Mouse (Mus musculus) liver, embryonic 16.5 days (tissue): ENCODE results near the gene Mat1a. TPM values are rescaled to one million over a fixed set of nuclear protein-coding genes. Genes with fewer than 3 reads are reported as not detected.
A peak's percentile ranks its signal among the peaks of the same experiment; 100 is the strongest.

Source experiments
- ATAC-seq: fragments of 200-750 bp; cut with Nextera tagmentation; 2 replicates; pipeline ENCODE4 v1.8.0; 2017; ENCODE audit warnings: low read depth, mild to moderate bottlenecking, moderate number of reproducible peaks, moderate library complexity
- H3K27ac ChIP-seq: fragments of 300-500 bp; sonication (generic); 2 replicates; pipeline ENCODE4 v1.5.1; 2014; ENCODE audit warnings: mild to moderate bottlenecking, low read length
- H3K27me3 ChIP-seq: fragments of 300-500 bp; sonication (generic); 2 replicates; pipeline ENCODE4 v1.6.1; 2014; ENCODE audit warnings: low read depth, low read length, mixed read lengths; ENCODE audit not compliant: control insufficient read depth, insufficient read depth
- H3K36me3 ChIP-seq: fragments of 300-500 bp; sonication (generic); 2 replicates; pipeline ENCODE4 v1.6.1; 2014; ENCODE audit warnings: mild to moderate bottlenecking; ENCODE audit not compliant: control insufficient read depth, insufficient read depth
- H3K4me1 ChIP-seq: fragments of 300-500 bp; sonication (generic); 2 replicates; pipeline ENCODE4 v1.6.1; 2014; ENCODE audit warnings: low read depth, low read length, mixed read lengths; ENCODE audit not compliant: control insufficient read depth
- H3K4me2 ChIP-seq: fragments of 300-500 bp; sonication (generic); 2 replicates; pipeline ENCODE4 v1.6.1; 2014; ENCODE audit warnings: low read depth, low read length, mixed read lengths
- H3K4me3 ChIP-seq: fragments of 300-500 bp; sonication (generic); 2 replicates; pipeline ENCODE4 v1.5.1; 2014; ENCODE audit warnings: low read depth, mild to moderate bottlenecking, low read length
- H3K9ac ChIP-seq: fragments of 300-500 bp; sonication (generic); 2 replicates; pipeline ENCODE4 v1.6.1; 2014; ENCODE audit warnings: low read depth, low read length
- H3K9me3 ChIP-seq: fragments of 300-500 bp; sonication (generic); replicated peaks from 2 replicates; pipeline ENCODE4 v1.6.1; 2016; ENCODE audit warnings: low read length; ENCODE audit not compliant: control insufficient read depth
- WGBS: fragments of 180-500 bp; shearing (Covaris S2); extraction: QIAGEN DNeasy Blood & Tissue Kit; methylation state at CpG from one replicate; pipeline ENCODE4 v1.1.7; 2014; ENCODE audit not compliant: insufficient replicate concordance; 5-methylcytosine and 5-hydroxymethylcytosine counted together
- polyA plus RNA-seq: library from polyadenylated mRNA; unstranded; fragments of >200 nt; fragmentation: Nextera tagmentation; extraction: Ambion mirVana; gene quantifications from 2 replicates; pipeline ENCODE4 v1.2.1, GENCODE M21; 2015

Mat1a gene
- polyA plus RNA-seq, 1 experiment from 2014 or later = 144 TPM

GRCm38 (mm10) chr14:41090777-41091176 lies 14.1 kb upstream of the Mat1a start:
- Histone ChIP-seq H3K4me3 (no peak overlapping the region), H3K4me1 (no peaks in the 10 kb centered on the region), H3K4me2 (no peak overlapping the region), H3K9ac (no peak overlapping the region), H3K9me3 (no peaks in the 10 kb centered on the region), H3K27ac (no peak overlapping the region), H3K36me3 (no peaks in the 10 kb centered on the region), H3K27me3 (no peaks in the 10 kb centered on the region)
- WGBS = 38% methylated on average over 8 of the region's 8 CpGs
- no peak for ATAC-seq

GRCm38 (mm10) chr14:41094114-41094513 lies 10.7 kb upstream of the Mat1a start:
- H3K9me3 ChIP-seq = no peaks in the 10 kb centered on the region
- ATAC-seq = no peak

GRCm38 (mm10) chr14:41096296-41096860 lies 8.5 kb upstream of the Mat1a start:
- Histone ChIP-seq H3K4me2 (no peak overlapping the region), H3K27me3 (no peaks in the 10 kb centered on the region), H3K4me3 (no peak overlapping the region), H3K9ac (no peak overlapping the region), H3K36me3 (no peaks in the 10 kb centered on the region), H3K27ac (no peak overlapping the region; the same call in 1 of the 2 replicates), H3K4me1 (no peaks in the 10 kb centered on the region), H3K9me3 (no peaks in the 10 kb centered on the region)
- ATAC-seq = peak; percentile 74; the same call in 1 of the 2 replicates
- 56% methylated on average over 3 of the region's 3 CpGs for WGBS

More at GRCm38 (mm10) chr14:41094114-41094513, 10.7 kb upstream of the Mat1a start:
- Histone ChIP-seq H3K36me3 (no peaks in the 10 kb centered on the region), H3K27ac (no peak overlapping the region), H3K4me3 (no peak overlapping the region), H3K9ac (no peak overlapping the region), H3K4me1 (no peaks in the 10 kb centered on the region), H3K4me2 (no peak overlapping the region), H3K27me3 (no peaks in the 10 kb centered on the region)
- WGBS = 20% methylated on average over 1 of the region's 1 CpGs

GRCm38 (mm10) chr14:41098726-41099125 lies 6.1 kb upstream of the Mat1a start:
- 62% methylated on average over 1 of the region's 1 CpGs for WGBS
- Histone ChIP-seq H3K9me3 (no peaks in the 10 kb centered on the region), H3K9ac (no peak overlapping the region), H3K27me3 (no peaks in the 10 kb centered on the region), H3K4me2 (no peak overlapping the region), H3K27ac (no peak overlapping the region), H3K36me3 (no peaks in the 10 kb centered on the region), H3K4me1 (no peaks in the 10 kb centered on the region), H3K4me3 (no peak overlapping the region)
- ATAC-seq = no peak

GRCm38 (mm10) chr14:41100712-41101111 lies 4.1 kb upstream of the Mat1a start:
- Histone ChIP-seq H3K27ac (no peak overlapping the region; the same call in 1 of the 2 replicates), H3K36me3 (no peaks in the 10 kb centered on the region), H3K9ac (no peak overlapping the region), H3K4me2 (no peak overlapping the region), H3K4me3 (no peak overlapping the region), H3K9me3 (no peaks in the 10 kb centered on the region), H3K27me3 (no peaks in the 10 kb centered on the region), H3K4me1 (no peaks in the 10 kb centered on the region)
- no peak for ATAC-seq
- 34% methylated on average over 3 of the region's 3 CpGs for WGBS

GRCm38 (mm10) chr14:41101242-41101641 lies 3.6 kb upstream of the Mat1a start:
- no peaks in the 10 kb centered on the region for H3K36me3 ChIP-seq
- no peaks in the 10 kb centered on the region for H3K27me3 ChIP-seq
- H3K4me3 ChIP-seq = no peak overlapping the region
- whole genome bisulfite sequencing = 58% methylated on average over 5 of the region's 5 CpGs
- no peak overlapping the region for H3K27ac ChIP-seq
- H3K9me3 ChIP-seq = no peaks in the 10 kb centered on the region
- no peaks in the 10 kb centered on the region for H3K4me1 ChIP-seq
- H3K9ac ChIP-seq = no peak overlapping the region
- no peak overlapping the region for H3K4me2 ChIP-seq
- no peak for ATAC-seq

GRCm38 (mm10) chr14:41102269-41102668 lies 2.6 kb upstream of the Mat1a start:
- ATAC-seq = no peak
- Histone ChIP-seq H3K36me3 (no peaks in the 10 kb centered on the region), H3K9ac (no peak overlapping the region), H3K27ac (no peak overlapping the region), H3K4me2 (no peak overlapping the region), H3K27me3 (no peaks in the 10 kb centered on the region), H3K9me3 (no peaks in the 10 kb centered on the region), H3K4me1 (no peaks in the 10 kb centered on the region), H3K4me3 (no peak overlapping the region)
- 39% methylated on average over 2 of the region's 2 CpGs for WGBS

- Histone ChIP-seq H3K27me3 (no peaks in the 10 kb centered on the region), H3K27ac (no peak overlapping the region), H3K4me1 (peaks cover 3% of the 10 kb centered on the region), H3K4me2 (no peak overlapping the region), H3K4me3 (no peak overlapping the region), H3K9ac (no peak overlapping the region), H3K9me3 (no peaks in the 10 kb centered on the region), H3K36me3 (no peaks in the 10 kb centered on the region)
- ATAC-seq = peak; percentile 47; the same call in 1 of the 2 replicates
- 58% methylated on average over 7 of the region's 7 CpGs for WGBS
Measured at GRCm38 (mm10) chr14:41111031-41111668, 6.3 kb downstream of the Mat1a start.

- Histone ChIP-seq H3K4me1 (peaks cover 3% of the 10 kb centered on the region), H3K9ac (no peak overlapping the region), H3K9me3 (no peaks in the 10 kb centered on the region), H3K4me3 (no peak overlapping the region), H3K27me3 (no peaks in the 10 kb centered on the region), H3K36me3 (no peaks in the 10 kb centered on the region), H3K4me2 (no peak overlapping the region), H3K27ac (no peak overlapping the region)
- peak; percentile 85 for ATAC-seq
- 41% methylated on average over 4 of the region's 4 CpGs for WGBS
Measured at GRCm38 (mm10) chr14:41112944-41113343, 8.1 kb downstream of the Mat1a start.
